Mouse (Mus musculus): ENCODE measurements around the gene Eif3m.

Eif3m gene

GRCm38 (mm10) chr2:105016192-105016966 is 501 bp downstream of the Eif3m start:
- DNase-seq (ENCODE audit: low spot score) = no peak

- no peak for DNase-seq (ENCODE audit: low spot score)
These were observed 9.6 kb downstream of the Eif3m start for GRCm38 (mm10) chr2:105007236-105007635.

- DNase-seq (ENCODE audit: low spot score) = no peak
These were observed 20.7 kb downstream of the Eif3m start for GRCm38 (mm10) chr2:104996201-104996600.

DNA sequence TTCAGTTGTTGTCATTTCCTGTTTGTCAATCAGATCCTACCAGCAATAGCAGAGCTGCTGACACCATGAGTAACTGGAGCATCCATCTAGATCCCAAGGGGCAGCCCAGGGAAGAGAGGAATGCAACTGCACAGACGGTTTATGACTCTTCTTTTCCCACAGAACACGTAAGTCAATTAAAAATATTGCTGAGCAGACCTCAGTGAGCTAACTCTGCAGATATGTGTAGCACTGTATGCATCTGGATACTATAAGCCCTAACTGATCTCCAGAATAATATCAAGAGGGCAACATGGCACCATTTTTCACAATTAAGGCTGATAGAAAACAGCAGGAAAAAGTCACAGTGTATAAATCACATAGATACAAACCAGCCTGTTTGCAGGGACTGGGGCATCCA is 22.4 kb downstream of the Eif3m start:
- DNase-seq (ENCODE audit: low spot score) = no peak

DNA sequence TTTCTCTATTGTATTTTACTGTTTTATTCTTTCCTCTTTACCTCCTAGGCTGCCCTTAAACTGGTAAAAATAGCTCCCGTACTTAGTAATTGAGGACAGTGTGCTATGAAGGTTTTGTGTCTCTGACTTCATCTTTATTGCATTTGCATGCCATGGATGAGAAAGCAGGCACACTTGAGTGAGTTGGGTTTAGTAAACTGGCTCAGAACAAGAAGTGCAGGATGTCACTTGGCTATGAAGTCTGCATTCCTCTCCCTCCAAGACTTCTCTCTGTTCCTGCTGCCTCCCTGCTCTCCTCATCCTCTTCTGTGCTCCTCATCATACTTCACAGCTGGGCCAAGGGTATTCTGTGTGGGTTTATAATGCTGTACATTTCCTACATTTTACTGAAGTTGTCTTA is 27.9 kb downstream of the Eif3m start:
- no peak for DNase-seq (ENCODE audit: low spot score)

GRCm38 (mm10) chr2:104985796-104986195 is 31.1 kb downstream of the Eif3m start:
- no peak for DNase-seq (ENCODE audit: low spot score)

GRCm38 (mm10) chr2:104981712-104982111 is 35.2 kb downstream of the Eif3m start:
- DNase-seq (ENCODE audit: low spot score) = no peak

DNA sequence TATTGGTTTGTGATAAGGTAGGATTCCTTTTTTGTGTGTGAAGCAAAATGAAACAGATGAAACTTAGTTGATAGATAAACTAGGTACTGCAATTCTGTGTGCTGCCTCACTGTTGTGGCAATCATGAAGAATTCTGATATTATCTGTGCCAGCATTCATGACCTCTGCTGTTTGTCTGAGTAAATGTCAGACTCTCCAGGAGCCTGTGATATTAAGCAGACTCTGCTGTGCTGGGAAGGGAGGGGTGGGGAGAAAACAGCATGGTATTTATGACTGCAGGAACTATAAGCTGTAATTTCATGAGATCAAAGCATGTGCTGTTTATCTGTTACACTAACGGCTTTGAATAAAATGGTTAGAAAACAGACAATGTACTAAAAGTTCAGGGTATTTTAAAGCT is 52.4 kb downstream of the Eif3m start:
- no peak for DNase-seq (ENCODE audit: low spot score)
